Mouse (Mus musculus) lung, postnatal 0 days (tissue): ENCODE data around the gene Mpeg1.

Experiments
- CTCF ChIP-seq: IDR thresholded peaks from 2 replicates; pipeline ENCODE4 v1.5.1; 2016; ENCODE audit warnings: antibody characterized with exemption, mild to moderate bottlenecking
- EP300 ChIP-seq: IDR thresholded peaks from 2 replicates; pipeline ENCODE4 v1.6.1; 2016; ENCODE audit warnings: antibody characterized with exemption, mild to moderate bottlenecking, control low read depth

DNA sequence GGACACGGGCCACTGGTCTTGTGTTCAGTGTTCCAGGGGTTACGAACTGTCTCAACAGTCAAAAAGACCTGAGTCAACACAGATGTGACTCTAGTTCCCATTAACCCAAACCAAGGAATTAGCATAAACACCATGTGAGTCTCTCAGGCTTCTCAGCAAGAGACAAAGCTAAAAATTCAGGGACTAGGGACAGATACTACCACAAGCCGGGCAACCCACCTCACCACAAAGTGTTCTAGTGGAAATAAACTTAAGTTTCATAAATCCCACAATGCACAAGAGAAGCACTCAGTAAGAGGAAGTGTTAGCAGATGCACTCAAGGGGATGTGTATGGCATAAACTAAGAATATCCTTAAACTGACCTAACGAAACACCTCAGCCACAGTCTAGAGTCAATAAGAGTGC, 25.6 kb upstream of the Mpeg1 start:
- TF ChIP-seq CTCF (no peak), EP300 (no peak)
